15 mouse cellular contexts compared by ENCODE assay signal in genomic region chr15:94462206-94462605, GRCm38 (mm10). TPM values are rescaled to one million over a fixed set of nuclear protein-coding genes. Genes with fewer than 3 reads are reported as not detected.
"Had no signal": no experiment of that assay in that cellular context is flagged by ENCODE, and none has a peak within 500 bp of the region (broad histone marks: within the 10 kb centered on the region; RNA-seq: fewer than 3 reads in every experiment).

No protein-coding gene starts in this region.

- H3K27me3 ChIP-seq: limb, embryonic 12.5 days; liver, embryonic 13.5 days; lung, embryonic 15.5 days; megakaryocyte, embryonic 14.5 days; midbrain, embryonic 15.5 days had no signal

- H3K36me3 ChIP-seq: limb, embryonic 12.5 days; liver, embryonic 13.5 days; lung, embryonic 15.5 days; midbrain, embryonic 15.5 days had no signal

- H3K27ac ChIP-seq: limb, embryonic 12.5 days; liver, embryonic 13.5 days; lung, embryonic 15.5 days; macrophage; midbrain, embryonic 15.5 days; stomach, postnatal 0 days had no signal

- H3K4me3 ChIP-seq: limb, embryonic 12.5 days; liver, embryonic 13.5 days; lung, embryonic 15.5 days; megakaryocyte, embryonic 14.5 days; midbrain, embryonic 15.5 days had no signal

- H3K9me3 ChIP-seq: limb, embryonic 12.5 days; liver, embryonic 13.5 days; lung, embryonic 15.5 days; megakaryocyte, embryonic 14.5 days; midbrain, embryonic 15.5 days had no signal

- H3K9ac ChIP-seq: limb, embryonic 12.5 days; liver, embryonic 13.5 days; liver, postnatal 0 days; lung, embryonic 15.5 days; midbrain, embryonic 15.5 days had no signal

- DNase-seq: kidney, adult 8-10 months; kidney, postnatal 25 days; layer of hippocampus, adult 9-11 months; layer of hippocampus, postnatal 36 days; liver; liver, embryonic 13.5 days; liver, postnatal 0 days; lung, postnatal 14 days; thymus, postnatal 4 days had no signal

- H3K4me2 ChIP-seq: limb, embryonic 12.5 days; liver, embryonic 13.5 days; lung, embryonic 15.5 days; midbrain, embryonic 15.5 days had no signal

- H3K4me1 ChIP-seq: liver, embryonic 13.5 days; lung, embryonic 15.5 days; megakaryocyte, embryonic 14.5 days; midbrain, embryonic 15.5 days had no signal

- ATAC-seq: liver, postnatal 0 days; midbrain, embryonic 15.5 days had no signal

RNA-seq across cellular contexts. Expression of gene Adamts20, which starts 3.0 kb away (rescaled TPM):
- polyA plus RNA-seq: liver, postnatal 0 days; macrophage had no signal
